Mouse (Mus musculus) neural tube, embryonic 12.5 days (tissue): Measurements from ENCODE around the gene Cyp11a1. TPM values are rescaled to one million over a fixed set of nuclear protein-coding genes. Genes with fewer than 3 reads are reported as not detected.

Experiments used
- ATAC-seq: fragments of 200-750 bp; cut with Nextera tagmentation; 2 replicates; pipeline ENCODE4 v1.8.0; 2017; ENCODE audit warnings: low read depth, mild to moderate bottlenecking, moderate TSS enrichment, moderate library complexity; ENCODE audit not compliant: low FRiP score
- H3K27ac ChIP-seq: fragments of 300-500 bp; sonication (generic); 2 replicates; pipeline ENCODE4 v1.5.1; 2016
- H3K27me3 ChIP-seq: fragments of 300-500 bp; sonication (generic); replicated peaks from 2 replicates; pipeline ENCODE4 v1.6.1; 2016; ENCODE audit warnings: mild to moderate bottlenecking
- H3K36me3 ChIP-seq: fragments of 300-500 bp; sonication (generic); 2 replicates; pipeline ENCODE4 v1.6.1; 2016; ENCODE audit warnings: mild to moderate bottlenecking
- H3K4me1 ChIP-seq: fragments of 300-500 bp; sonication (generic); 2 replicates; pipeline ENCODE4 v1.6.1; 2016
- H3K4me2 ChIP-seq: fragments of 300-500 bp; sonication (generic); replicated peaks from 2 replicates; pipeline ENCODE4 v1.6.1; 2016; ENCODE audit warnings: mild to moderate bottlenecking
- H3K4me3 ChIP-seq: fragments of 300-500 bp; sonication (generic); 2 replicates; pipeline ENCODE4 v1.5.1; 2016
- H3K9ac ChIP-seq: fragments of 300-500 bp; sonication (generic); 2 replicates; pipeline ENCODE4 v1.6.1; 2016; ENCODE audit warnings: mild to moderate bottlenecking
- H3K9me3 ChIP-seq: fragments of 300-500 bp; sonication (generic); 2 replicates; pipeline ENCODE4 v1.6.1; 2016; ENCODE audit warnings: mild to moderate bottlenecking
- WGBS: fragments of 180-500 bp; shearing (Covaris S2); methylation state at CpG from one replicate; pipeline ENCODE4 v1.1.7; 2016; 5-methylcytosine and 5-hydroxymethylcytosine counted together
- polyA plus RNA-seq: library from polyadenylated mRNA; unstranded; fragments of >200 nt; fragmentation: Nextera tagmentation; extraction: Ambion mirVana; gene quantifications from 2 replicates; pipeline ENCODE4 v1.2.1, GENCODE M21; 2016

Gene Cyp11a1
- polyA plus RNA-seq, 1 experiment from 2014 or later, result not detected

DNA sequence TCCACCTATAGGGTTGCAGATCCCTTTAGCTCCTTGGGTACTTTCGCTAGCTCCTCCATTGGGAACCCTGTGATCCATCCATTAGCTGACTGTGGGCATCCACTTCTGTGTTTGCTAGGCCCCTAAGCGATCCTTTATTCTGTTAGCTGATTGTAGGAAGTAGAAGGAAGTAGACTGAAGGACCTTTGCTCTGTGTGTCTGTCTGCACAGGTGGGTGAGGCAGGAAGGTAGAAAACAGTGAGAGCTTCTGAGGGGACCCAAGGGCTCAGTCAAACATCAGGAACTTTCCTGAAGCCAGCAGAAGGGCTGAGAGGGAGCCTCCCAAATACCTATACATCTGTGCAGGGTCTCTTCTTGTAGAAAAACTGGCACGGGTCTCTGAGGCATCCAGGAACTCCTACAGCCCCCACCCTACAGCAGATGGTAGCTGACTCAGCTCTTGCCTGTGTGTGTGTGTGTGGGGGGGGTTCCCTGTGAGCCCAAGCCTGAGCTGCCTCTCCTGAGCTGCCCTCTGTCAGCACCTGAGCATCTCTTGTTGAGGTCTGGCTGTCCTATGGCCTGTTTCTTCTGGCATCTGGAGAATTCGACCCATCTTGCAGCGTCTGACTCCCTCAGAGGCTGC is 30.9 kb upstream of the Cyp11a1 start:
- ATAC-seq, result no peak
- no peak overlapping the region for H3K27ac ChIP-seq
- no peaks in the 10 kb centered on the region for H3K9me3 ChIP-seq
- H3K27me3 ChIP-seq, result peaks cover 3% of the 10 kb centered on the region; the same call in 1 of the 2 replicates
- no peak overlapping the region for H3K9ac ChIP-seq
- no peaks in the 10 kb centered on the region for H3K4me1 ChIP-seq
- no peak overlapping the region for H3K4me2 ChIP-seq
- no peaks in the 10 kb centered on the region for H3K36me3 ChIP-seq
- H3K4me3 ChIP-seq, result no peak overlapping the region
- 93% methylated on average over 5 of the region's 5 CpGs for WGBS

DNA sequence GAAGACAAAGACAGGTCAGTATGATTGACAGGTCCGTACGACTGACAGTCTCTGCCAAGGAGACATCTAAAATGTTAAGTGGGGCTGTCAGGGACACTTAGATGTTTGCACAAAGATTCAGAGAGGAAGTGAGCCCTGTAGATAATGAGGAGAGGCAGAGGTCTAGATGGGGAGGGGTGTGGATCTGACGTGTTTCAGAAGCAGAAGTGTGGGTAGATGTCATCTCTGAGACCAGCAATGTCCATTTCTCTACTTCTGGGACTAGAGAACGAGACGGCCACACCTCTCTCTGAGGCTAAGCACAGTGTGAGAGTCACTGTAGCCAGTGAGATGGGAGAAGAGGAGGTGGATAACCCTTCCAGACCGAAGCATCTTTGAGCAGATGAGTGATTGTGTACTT is 28.2 kb upstream of the Cyp11a1 start:
- 88% methylated on average over 6 of the region's 6 CpGs for WGBS
- H3K9ac ChIP-seq, result no peak overlapping the region
- no peak for ATAC-seq

DNA sequence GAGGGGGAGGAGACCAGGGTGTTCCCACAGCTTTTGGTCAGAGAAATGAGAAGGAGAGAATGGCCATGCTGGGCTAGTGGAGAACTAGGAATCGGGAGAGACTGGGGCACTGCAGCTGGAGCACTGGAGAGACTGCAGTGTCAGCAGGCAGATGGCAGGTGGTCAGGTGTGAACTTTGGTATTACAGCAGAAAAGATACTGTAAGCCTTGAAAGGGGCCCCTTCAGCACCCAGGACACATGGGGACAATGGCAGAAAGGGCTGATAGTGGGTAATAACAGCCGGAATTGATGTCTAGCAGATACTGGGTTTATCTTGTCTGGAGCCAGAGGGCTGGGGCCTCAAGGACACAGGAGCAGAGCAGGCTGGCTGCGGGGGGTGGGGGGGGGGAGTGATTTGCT is 27.4 kb upstream of the Cyp11a1 start:
- WGBS, result 62% methylated on average over 3 of the region's 3 CpGs
- no peaks in the 10 kb centered on the region for H3K9me3 ChIP-seq
- ATAC-seq, result no peak
- H3K27me3 ChIP-seq, result peaks cover 3% of the 10 kb centered on the region; the same call in 1 of the 2 replicates
- H3K4me2 ChIP-seq, result no peak overlapping the region
- no peak overlapping the region for H3K27ac ChIP-seq
- no peaks in the 10 kb centered on the region for H3K36me3 ChIP-seq
- H3K4me3 ChIP-seq, result no peak overlapping the region
- no peak overlapping the region for H3K9ac ChIP-seq
- H3K4me1 ChIP-seq, result no peaks in the 10 kb centered on the region

More for the DNA sequence above, 28.2 kb upstream of the Cyp11a1 start:
- H3K27me3 ChIP-seq, result peaks cover 3% of the 10 kb centered on the region; the same call in 1 of the 2 replicates
- H3K4me2 ChIP-seq, result no peak overlapping the region
- H3K27ac ChIP-seq, result no peak overlapping the region
- H3K4me3 ChIP-seq, result no peak overlapping the region
- H3K36me3 ChIP-seq, result no peaks in the 10 kb centered on the region
- H3K9me3 ChIP-seq, result no peaks in the 10 kb centered on the region
- no peaks in the 10 kb centered on the region for H3K4me1 ChIP-seq

DNA sequence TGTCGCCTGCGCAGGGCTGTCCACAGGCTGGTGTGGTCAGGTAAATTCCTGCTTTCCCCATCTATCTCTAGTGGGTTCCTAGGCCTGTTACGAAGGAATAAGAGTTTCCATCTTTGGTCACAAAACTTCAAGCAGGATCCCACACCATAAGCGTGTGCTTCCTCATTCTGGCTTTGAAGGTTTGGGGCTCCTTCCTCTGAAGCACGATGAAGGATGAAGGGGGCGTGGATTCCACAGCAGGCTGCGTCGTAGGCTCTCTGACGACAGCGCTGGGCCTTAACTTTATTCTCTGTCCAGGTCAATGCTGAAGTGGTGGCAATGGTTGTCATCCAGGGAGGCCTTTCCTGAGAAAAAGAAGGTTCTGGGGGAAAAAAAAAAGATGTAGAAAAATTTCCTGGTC is 25.6 kb upstream of the Cyp11a1 start:
- WGBS, result 82% methylated on average over 10 of the region's 10 CpGs
- Histone ChIP-seq H3K9ac (no peak overlapping the region), H3K27me3 (0 out of 2 replicates have a peak, but pooled peaks cover 3% of the 10 kb centered on the region), H3K4me3 (no peak overlapping the region), H3K4me1 (no peaks in the 10 kb centered on the region), H3K4me2 (no peak overlapping the region), H3K36me3 (no peaks in the 10 kb centered on the region), H3K9me3 (no peaks in the 10 kb centered on the region), H3K27ac (no peak overlapping the region)
- no peak for ATAC-seq

DNA sequence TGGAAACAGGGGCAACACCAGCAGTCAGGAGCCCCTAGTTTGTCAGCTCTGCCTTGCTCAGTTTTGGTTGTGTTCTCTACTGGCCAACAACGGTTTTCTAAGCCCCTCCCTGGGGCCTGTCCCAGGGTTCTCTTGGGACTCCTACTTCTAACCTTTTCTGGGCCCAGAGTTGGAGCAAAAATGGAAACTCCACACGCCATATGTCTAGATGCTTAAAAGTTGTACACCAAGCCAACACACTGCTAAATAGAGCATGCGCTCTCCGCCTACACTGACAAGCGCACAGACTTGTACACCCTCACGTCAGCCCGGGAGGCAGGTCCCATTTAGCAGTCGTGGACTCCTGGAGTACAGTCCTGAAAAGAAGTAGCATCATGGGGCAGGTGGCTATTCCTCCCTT is 20.9 kb upstream of the Cyp11a1 start:
- no peaks in the 10 kb centered on the region for H3K9me3 ChIP-seq
- H3K4me3 ChIP-seq, result no peak overlapping the region
- no peaks in the 10 kb centered on the region for H3K27me3 ChIP-seq
- ATAC-seq, result no peak
- no peaks in the 10 kb centered on the region for H3K4me1 ChIP-seq
- no peak overlapping the region for H3K27ac ChIP-seq
- no peak overlapping the region for H3K4me2 ChIP-seq
- no peak overlapping the region for H3K9ac ChIP-seq
- WGBS, result 92% methylated on average over 8 of the region's 8 CpGs
- no peaks in the 10 kb centered on the region for H3K36me3 ChIP-seq

DNA sequence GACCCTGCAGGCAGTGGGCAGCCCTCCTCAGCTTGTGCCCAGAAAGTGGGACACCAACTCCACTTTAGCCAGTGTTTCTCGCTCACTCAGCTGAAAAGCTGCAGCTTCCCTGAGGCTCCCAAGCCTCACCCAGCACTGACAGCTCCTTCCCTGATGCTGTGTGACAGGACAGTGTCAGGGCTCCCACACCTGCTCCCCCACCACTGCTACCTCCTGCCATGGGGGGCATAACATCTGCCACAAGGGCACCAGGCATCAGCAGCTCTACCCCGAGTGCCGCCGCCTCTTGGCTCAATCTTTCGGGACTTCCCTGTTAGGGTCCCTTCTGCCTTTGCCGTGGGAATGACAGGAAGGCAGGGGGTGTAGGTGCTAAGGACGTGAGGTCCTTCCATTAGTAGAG is 19.9 kb upstream of the Cyp11a1 start:
- H3K36me3 ChIP-seq, result no peaks in the 10 kb centered on the region
- no peak overlapping the region for H3K9ac ChIP-seq
- no peak overlapping the region for H3K4me3 ChIP-seq
- no peak overlapping the region for H3K27ac ChIP-seq
- H3K27me3 ChIP-seq, result no peaks in the 10 kb centered on the region
- ATAC-seq, result no peak
- WGBS, result 81% methylated on average over 7 of the region's 7 CpGs
- no peak overlapping the region for H3K4me2 ChIP-seq
- no peaks in the 10 kb centered on the region for H3K4me1 ChIP-seq
- no peaks in the 10 kb centered on the region for H3K9me3 ChIP-seq

DNA sequence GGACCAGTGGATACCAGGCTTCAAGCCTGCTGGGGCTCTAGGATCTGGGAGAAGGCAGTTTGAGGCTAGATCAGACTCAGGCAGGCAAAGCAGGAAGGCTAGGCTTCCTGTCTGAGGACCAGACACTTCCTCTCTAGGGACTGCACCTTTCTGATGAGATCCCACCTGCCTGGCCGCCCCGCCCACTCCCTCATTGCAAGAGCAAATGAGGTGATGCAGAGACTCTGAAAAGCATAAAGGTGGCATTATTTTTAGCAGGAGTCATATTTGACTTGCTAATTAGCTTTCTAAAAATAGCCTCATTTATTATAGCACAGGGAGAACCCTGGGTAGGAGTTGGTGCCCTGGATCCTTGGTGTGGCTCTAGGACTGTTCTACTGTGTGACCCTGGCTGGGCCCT is 18.1 kb upstream of the Cyp11a1 start:
- no peak overlapping the region for H3K4me2 ChIP-seq
- no peak overlapping the region for H3K4me3 ChIP-seq
- H3K9me3 ChIP-seq, result no peaks in the 10 kb centered on the region
- no peaks in the 10 kb centered on the region for H3K27me3 ChIP-seq
- ATAC-seq, result no peak
- H3K27ac ChIP-seq, result no peak overlapping the region
- no peaks in the 10 kb centered on the region for H3K36me3 ChIP-seq
- H3K9ac ChIP-seq, result no peak overlapping the region
- WGBS, result 87% methylated on average over 2 of the region's 2 CpGs
- H3K4me1 ChIP-seq, result no peaks in the 10 kb centered on the region

DNA sequence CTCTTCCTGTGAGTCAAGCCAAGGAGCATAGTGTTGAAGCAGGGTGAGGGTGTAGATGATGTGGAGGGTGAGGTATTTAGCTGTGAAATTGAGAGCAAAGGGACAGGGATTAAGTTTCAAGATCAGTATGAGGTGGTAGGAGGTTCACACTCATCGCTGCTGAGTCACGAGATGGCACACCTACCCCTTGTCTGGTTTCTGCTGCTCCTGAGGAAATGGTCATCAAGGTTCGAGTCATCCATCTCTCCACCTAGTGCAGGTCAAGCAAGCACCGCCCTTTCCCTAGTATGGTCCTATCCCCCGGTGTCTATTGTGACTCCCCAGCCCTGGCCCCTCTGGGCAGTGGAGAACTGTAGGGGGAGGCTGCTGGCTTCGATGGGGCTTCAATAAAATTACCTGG is 16.9 kb upstream of the Cyp11a1 start:
- Histone ChIP-seq H3K27me3 (no peaks in the 10 kb centered on the region), H3K36me3 (no peaks in the 10 kb centered on the region), H3K9me3 (no peaks in the 10 kb centered on the region), H3K4me1 (no peaks in the 10 kb centered on the region), H3K4me2 (no peak overlapping the region), H3K9ac (no peak overlapping the region), H3K4me3 (no peak overlapping the region), H3K27ac (no peak overlapping the region)
- no peak for ATAC-seq
- WGBS, result 83% methylated on average over 6 of the region's 6 CpGs

DNA sequence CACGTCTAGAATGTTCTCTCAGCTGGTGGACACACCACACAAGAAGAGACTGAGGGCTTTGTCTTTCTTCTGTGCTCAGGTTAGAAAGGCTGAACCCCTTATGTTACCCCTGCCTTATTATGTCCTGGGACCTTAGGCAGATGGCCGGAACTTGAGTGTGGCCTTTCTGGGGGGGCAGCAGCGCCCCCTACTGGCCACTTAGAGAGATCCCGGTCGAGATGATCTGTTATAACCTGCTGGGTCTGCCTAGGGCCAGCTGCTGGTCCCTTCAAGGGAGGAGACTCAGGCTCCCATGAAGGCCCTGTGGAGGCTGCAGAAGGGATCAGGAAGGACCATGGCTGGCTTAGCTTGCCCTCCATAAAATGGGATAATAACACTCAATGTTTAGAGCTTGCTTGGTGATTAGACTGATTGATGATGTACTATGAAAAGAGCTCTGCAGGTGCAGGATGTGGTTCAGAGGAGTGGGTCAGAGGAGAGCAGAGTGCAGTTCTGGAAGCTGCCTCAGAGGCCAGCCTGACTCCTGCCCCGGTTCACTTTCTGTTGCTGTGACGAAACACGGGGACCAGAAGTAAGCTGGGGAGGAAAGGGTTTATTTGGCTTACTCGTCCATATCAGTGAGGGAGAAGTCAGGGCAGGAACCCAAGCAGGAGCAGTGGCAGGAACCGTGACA is 15.6 kb upstream of the Cyp11a1 start:
- ATAC-seq, result no peak
- Histone ChIP-seq H3K27ac (no peak overlapping the region), H3K36me3 (no peaks in the 10 kb centered on the region), H3K27me3 (no peaks in the 10 kb centered on the region), H3K9me3 (no peaks in the 10 kb centered on the region), H3K4me1 (no peaks in the 10 kb centered on the region), H3K4me3 (no peak overlapping the region), H3K9ac (no peak overlapping the region), H3K4me2 (no peak overlapping the region)
- 36% methylated on average over 10 of the region's 10 CpGs for WGBS

DNA sequence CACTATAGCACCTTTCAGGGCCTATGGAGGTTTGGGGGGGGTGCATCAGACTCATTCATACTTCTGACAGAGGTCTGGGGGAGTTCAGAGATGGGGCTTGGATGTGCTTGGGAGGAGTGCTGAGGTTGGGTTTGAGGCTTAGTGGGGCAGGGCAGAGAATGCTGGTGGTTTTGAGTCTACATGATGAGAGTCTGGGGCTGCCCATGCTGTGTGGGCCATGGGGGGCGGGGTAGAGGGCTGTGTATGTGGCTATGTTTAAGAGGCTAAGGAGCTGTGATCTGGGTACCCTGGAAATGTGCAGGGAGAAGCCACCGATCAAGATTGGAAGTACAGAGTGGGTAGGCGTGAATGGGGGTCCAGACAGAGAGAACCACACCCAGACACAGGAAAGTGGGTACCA is 14.2 kb upstream of the Cyp11a1 start:
- H3K9me3 ChIP-seq, result no peaks in the 10 kb centered on the region
- no peak overlapping the region for H3K4me3 ChIP-seq
- H3K4me1 ChIP-seq, result no peaks in the 10 kb centered on the region
- no peak overlapping the region for H3K27ac ChIP-seq
- ATAC-seq, result no peak
- no peaks in the 10 kb centered on the region for H3K36me3 ChIP-seq
- H3K4me2 ChIP-seq, result no peak overlapping the region
- H3K9ac ChIP-seq, result no peak overlapping the region
- H3K27me3 ChIP-seq, result peaks cover 8% of the 10 kb centered on the region; the same call in 1 of the 2 replicates
- WGBS, result 89% methylated on average over 3 of the region's 3 CpGs

DNA sequence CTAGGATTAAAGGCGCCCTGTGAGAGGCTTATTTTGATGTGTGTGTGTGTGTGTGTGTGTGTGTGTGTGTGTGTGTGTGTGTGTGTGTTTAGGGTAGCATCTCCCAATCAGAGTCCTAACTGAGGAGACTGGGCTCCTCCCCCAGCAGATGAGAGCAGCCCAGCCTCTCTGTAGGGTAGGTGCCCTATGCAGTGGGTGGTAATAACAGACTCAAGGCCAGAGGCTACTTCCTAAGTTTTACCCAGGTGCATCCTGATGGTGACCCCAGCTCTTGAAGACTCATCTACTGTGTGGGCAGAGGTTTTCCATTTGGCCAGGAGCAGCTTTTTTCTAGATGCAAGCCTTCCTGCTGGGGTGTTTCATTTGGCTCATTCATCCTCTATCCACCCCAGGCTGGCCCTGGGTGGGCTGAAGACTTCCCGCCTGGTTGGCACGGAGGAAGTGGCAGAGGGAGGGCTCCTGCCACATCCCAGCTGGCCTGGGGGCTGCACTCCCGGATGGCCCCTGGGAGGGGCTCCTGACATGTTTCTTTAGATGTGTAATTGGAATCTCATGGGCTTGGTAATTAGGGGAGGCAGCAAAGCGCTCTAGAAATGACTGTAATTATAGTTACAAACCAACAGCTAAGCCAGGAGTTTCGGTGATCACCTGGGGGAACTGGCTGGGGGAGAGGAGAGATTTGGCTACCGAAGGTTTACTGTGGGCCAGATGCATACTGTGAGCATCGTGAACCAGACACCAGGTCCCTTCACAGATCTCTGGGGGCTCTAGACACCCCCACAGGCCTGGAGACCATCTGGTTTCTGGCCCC is 13.2 kb upstream of the Cyp11a1 start:
- H3K4me3 ChIP-seq, result no peak overlapping the region
- no peaks in the 10 kb centered on the region for H3K36me3 ChIP-seq
- peaks cover 17% of the 10 kb centered on the region; the same call in 1 of the 2 replicates for H3K27me3 ChIP-seq
- no peak overlapping the region for H3K4me2 ChIP-seq
- no peak overlapping the region for H3K27ac ChIP-seq
- H3K9me3 ChIP-seq, result no peaks in the 10 kb centered on the region
- H3K9ac ChIP-seq, result no peak overlapping the region
- peaks cover 3% of the 10 kb centered on the region; the same call in 1 of the 2 replicates for H3K4me1 ChIP-seq
- no peak for ATAC-seq
- 45% methylated on average over 8 of the region's 8 CpGs for WGBS

DNA sequence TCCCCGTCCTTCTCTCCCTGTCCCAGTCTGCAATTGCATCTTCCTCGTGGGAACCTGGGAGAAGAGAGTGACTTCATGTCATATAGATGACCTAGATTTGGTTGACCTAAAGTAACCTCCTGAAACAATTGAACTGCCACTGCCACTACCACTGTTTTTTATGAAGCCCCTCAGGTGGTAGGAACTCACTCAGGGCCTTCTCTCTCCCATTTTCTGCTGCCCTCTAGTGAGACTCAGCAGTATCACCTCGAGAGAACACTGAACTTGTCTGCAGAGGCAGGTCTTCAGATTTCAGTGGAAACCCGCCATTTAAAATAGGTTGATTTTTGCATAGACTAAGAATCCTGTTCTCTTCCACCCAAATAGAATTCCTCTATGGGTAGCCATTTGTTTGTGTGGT is 10.9 kb upstream of the Cyp11a1 start:
- Histone ChIP-seq H3K27me3 (peaks cover 20% of the 10 kb centered on the region; the same call in 1 of the 2 replicates), H3K9me3 (no peaks in the 10 kb centered on the region), H3K4me3 (no peak overlapping the region), H3K27ac (no peak overlapping the region), H3K9ac (no peak overlapping the region), H3K36me3 (no peaks in the 10 kb centered on the region), H3K4me2 (no peak overlapping the region), H3K4me1 (peaks cover 3% of the 10 kb centered on the region; the same call in 1 of the 2 replicates)
- WGBS, result 39% methylated on average over 4 of the region's 4 CpGs
- ATAC-seq, result no peak
